Mouse (Mus musculus): ENCODE results near the gene Dlg2.

DNA sequence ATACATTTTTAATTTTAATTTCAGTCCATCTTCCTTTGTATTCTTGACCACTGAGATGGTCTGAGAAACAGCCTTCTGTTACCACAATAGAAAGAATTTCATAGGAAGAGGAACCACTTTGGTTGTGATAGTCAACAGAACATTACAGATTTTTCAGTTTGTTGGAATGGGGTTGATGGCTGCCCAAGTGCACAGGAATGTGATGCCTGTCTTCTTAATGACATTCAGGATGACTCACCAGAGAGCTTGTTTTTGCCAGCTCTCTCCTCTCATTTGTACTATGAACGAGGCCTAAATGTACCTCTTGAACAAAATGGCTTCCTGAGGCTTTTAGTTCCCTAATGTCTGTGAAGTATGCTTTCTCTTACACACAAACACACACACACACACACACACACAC is 1107.1 kb downstream of the Dlg2 start:
- TF ChIP-seq GATA1 (IDR thresholded peaks at IDR 0.05; ENCODE audit: borderline replicate concordance, low read length) (no peak), FLI1 (IDR thresholded peaks at IDR 0.05; ENCODE audit: low read length) (no peak)
